In the genomic region with DNA sequence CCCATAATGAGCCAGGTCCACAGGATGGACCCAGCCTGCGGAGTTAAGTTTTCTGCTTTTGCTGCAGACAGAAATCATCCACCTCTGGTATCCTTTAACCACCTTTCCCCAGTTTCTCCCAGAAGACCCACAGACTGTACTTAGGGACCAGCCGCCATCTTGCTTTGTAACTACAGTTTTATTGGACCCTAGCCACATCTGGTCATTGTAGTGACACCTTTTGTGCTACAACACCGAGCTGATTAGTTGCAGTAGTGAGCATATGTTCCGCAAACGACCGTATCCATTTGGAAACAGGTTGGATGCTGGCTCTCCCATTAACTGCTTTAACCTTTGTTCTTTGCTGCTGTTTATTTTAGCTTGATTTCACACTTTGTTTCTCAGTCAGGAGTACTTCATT, we compare ENCODE assay signal across 18 mouse cellular contexts.
DNase-seq lines count a peak whose midpoint lies in the region; ATAC-seq and TF ChIP-seq lines count a peak whose summit lies in the region.
"Had no signal": no experiment of that assay in that cellular context is flagged by ENCODE, and none has a peak within 500 bp of the region (broad histone marks: within the 10 kb centered on the region; RNA-seq: fewer than 3 reads in every experiment).

No protein-coding gene starts in this region.

- no peak for ATAC-seq in hindbrain, postnatal 0 days
- 0 out of 2 replicates have a peak, but pooled peaks have one; percentile 15 for ATAC-seq in forebrain, embryonic 15.5 days (replicated peaks)
- ATAC-seq in CD4-positive, CD25-positive, alpha-beta regulatory T cell, adult 4 months = no peak
- ATAC-seq: lung, postnatal 0 days had no signal

- H3K27me3 ChIP-seq in hindbrain, embryonic 10.5 days (ENCODE audit: insufficient read depth, poor library complexity, severe bottlenecking) = no peaks in the 10 kb centered on the region
- no peaks in the 10 kb centered on the region for H3K27me3 ChIP-seq in hindbrain, postnatal 0 days (ENCODE audit: insufficient read depth, low read length)
- no peaks in the 10 kb centered on the region for H3K27me3 ChIP-seq in forebrain, embryonic 15.5 days
- H3K27me3 ChIP-seq: limb, embryonic 13.5 days; liver, embryonic 15.5 days had no signal

- H3K27ac ChIP-seq in hindbrain, embryonic 10.5 days = peak overlapping the region; percentile 71
- H3K27ac ChIP-seq in hindbrain, postnatal 0 days = no peak overlapping the region; the same call in 1 of the 2 replicates
- H3K27ac ChIP-seq in forebrain, embryonic 15.5 days (replicated peaks) = no peak overlapping the region
- H3K27ac ChIP-seq: left cerebral cortex, adult 2 months; limb, embryonic 13.5 days; liver, embryonic 15.5 days had no signal

- no peaks in the 10 kb centered on the region for H3K9me3 ChIP-seq in hindbrain, embryonic 10.5 days
- peaks cover 4% of the 10 kb centered on the region for H3K9me3 ChIP-seq in hindbrain, postnatal 0 days (ENCODE audit: low read length)
- no peaks in the 10 kb centered on the region for H3K9me3 ChIP-seq in forebrain, embryonic 15.5 days
- H3K9me3 ChIP-seq: liver, embryonic 15.5 days had no signal

- H3K4me2 ChIP-seq in hindbrain, postnatal 0 days (ENCODE audit: low read depth, low read length) = no peak overlapping the region
- no peak overlapping the region for H3K4me2 ChIP-seq in forebrain, embryonic 15.5 days (replicated peaks)
- H3K4me2 ChIP-seq: limb, embryonic 13.5 days; liver, embryonic 15.5 days had no signal

- no peak for TF ChIP-seq CTCF in hindbrain, postnatal 0 days (IDR thresholded peaks at IDR 0.05; ENCODE audit: low read depth)

- no peak overlapping the region for H3K9ac ChIP-seq in hindbrain, postnatal 0 days (replicated peaks; ENCODE audit: low read length)
- H3K9ac ChIP-seq in forebrain, embryonic 15.5 days (replicated peaks) = no peak overlapping the region
- H3K9ac ChIP-seq: limb, embryonic 13.5 days; liver, embryonic 15.5 days had no signal

- H3K4me1 ChIP-seq in hindbrain, embryonic 10.5 days (replicated peaks) = peaks cover 20% of the 10 kb centered on the region
- no peaks in the 10 kb centered on the region for H3K4me1 ChIP-seq in hindbrain, postnatal 0 days (ENCODE audit: insufficient read depth, low read length)
- H3K4me1 ChIP-seq in forebrain, embryonic 15.5 days = peaks cover 8% of the 10 kb centered on the region
- H3K4me1 ChIP-seq: liver, embryonic 15.5 days had no signal

- H3K4me3 ChIP-seq in hindbrain, embryonic 10.5 days = no peak overlapping the region
- no peak overlapping the region for H3K4me3 ChIP-seq in hindbrain, postnatal 0 days (ENCODE audit: low read length)
- no peak overlapping the region for H3K4me3 ChIP-seq in forebrain, embryonic 15.5 days
- H3K4me3 ChIP-seq: left cerebral cortex, adult 2 months; limb, embryonic 13.5 days; liver, embryonic 15.5 days; myocyte had no signal

- WGBS in hindbrain, embryonic 10.5 days = 75% methylated on average over 6 of the region's 6 CpGs
- 55% methylated on average over 6 of the region's 6 CpGs for WGBS in hindbrain, postnatal 0 days
- 28% methylated on average over 6 of the region's 6 CpGs for WGBS in forebrain, embryonic 15.5 days

- no peaks in the 10 kb centered on the region for H3K36me3 ChIP-seq in hindbrain, embryonic 10.5 days
- no peaks in the 10 kb centered on the region for H3K36me3 ChIP-seq in hindbrain, postnatal 0 days (ENCODE audit: insufficient read depth, low read length)
- no peaks in the 10 kb centered on the region for H3K36me3 ChIP-seq in forebrain, embryonic 15.5 days
- H3K36me3 ChIP-seq: limb, embryonic 13.5 days; liver, embryonic 15.5 days had no signal

- DNase-seq in hindbrain, embryonic 10.5 days (ENCODE audit: low spot score) = no peak
- no peak for DNase-seq in hindbrain, postnatal 0 days (ENCODE audit: low spot score)
- DNase-seq in embryo, embryonic 11 days = peak; percentile 19
- DNase-seq in mesoderm, embryonic 11.5 days (ENCODE audit: low read depth, low spot score) = peak; percentile 18
- DNase-seq in testis, postnatal 14 days (ENCODE audit: low spot score) = no peak
- DNase-seq in frontal cortex, postnatal 14 days (ENCODE audit: low spot score in 2 of 2) = no peak
- DNase-seq: cerebellum, adult 9-10 months; heart, postnatal 10 days; kidney, adult 2 months; kidney, postnatal 14 days; right cerebral cortex, adult 18-20 months had no signal

Comparison
In these comparisons a context has a peak if more than half of its experiments do, and no peak if none do; other contexts are left out.
1. DNase-seq: peak in embryo, embryonic 11 days (single experiment) and mesoderm, embryonic 11.5 days (single experiment); none in hindbrain, embryonic 10.5 days (single experiment), hindbrain, postnatal 0 days (single experiment), testis, postnatal 14 days (single experiment) and frontal cortex, postnatal 14 days (0 of 2).